Mouse (Mus musculus) lung, adult 2 months (tissue): Measurements from ENCODE around the gene Rbpms2.

Experiments
- CTCF ChIP-seq: fragments of 200-500 bp; IDR thresholded peaks from 2 replicates; pipeline ENCODE4 v1.5.1; 2011; ENCODE audit warnings: mild to moderate bottlenecking, low read length, control low read depth; ENCODE audit not compliant: insufficient read depth
- POLR2A ChIP-seq: fragments of 200-500 bp; IDR thresholded peaks from 2 replicates; pipeline ENCODE4 v1.6.1; 2011; ENCODE audit warnings: low read depth, mild to moderate bottlenecking, control low read depth, low read length, borderline replicate concordance; ENCODE audit errors: extremely low read depth

DNA sequence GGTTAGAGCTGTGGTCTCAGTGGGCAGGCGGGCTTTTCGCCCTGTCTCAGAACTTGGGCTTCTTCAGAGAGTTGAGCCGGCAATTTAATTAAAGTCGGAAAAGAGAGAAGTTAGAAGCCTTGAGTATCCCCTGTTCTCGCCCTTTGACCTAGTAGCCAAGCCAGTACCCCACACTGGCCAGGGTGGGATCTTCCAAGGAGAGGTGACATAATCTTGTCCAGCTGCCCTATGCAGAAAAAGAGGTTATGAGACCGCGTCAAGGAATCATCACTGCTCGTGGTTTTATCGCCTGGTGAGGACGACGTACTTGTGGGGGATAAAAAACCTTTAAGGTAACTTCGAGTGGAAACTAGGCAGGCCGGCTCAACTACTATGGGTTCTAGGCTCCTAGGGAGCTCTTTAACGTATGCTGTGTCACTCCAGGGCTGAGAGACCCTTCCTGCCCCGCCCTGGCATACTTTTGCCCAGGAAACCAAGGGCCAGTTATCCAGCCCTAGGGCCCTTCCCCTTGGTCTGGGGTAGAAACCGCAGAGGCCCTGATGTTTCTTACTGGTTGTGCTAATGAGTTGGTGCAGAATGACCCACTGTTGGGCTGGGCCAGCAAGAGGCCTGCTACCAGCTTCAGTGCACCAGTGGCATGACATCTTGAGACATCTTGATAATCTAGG is 2.0 kb downstream of the Rbpms2 start:
- no peak for TF ChIP-seq CTCF
- no peak for TF ChIP-seq POLR2A
